In the genomic region with DNA sequence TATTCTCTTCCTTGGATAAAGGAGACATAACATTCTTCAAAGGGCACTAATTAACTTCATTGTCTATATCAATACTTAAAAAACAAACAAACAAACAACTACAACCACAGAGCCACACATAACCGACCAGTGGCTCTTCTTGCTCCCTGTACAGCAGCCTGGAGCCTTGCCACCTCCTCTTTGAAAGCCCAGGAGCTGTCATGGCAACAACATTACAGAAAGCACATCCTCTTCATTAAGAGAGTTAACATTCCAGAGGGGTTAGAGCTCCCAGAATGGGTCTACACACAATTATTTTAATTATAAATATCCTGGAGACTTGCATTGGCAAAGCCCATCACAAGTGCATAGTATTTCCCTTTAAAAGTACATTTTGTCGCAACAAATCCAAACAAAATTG, we compare ENCODE assay signal across 10 mouse cellular contexts.
DNase-seq lines count a peak whose midpoint lies in the region; ATAC-seq lines count a peak whose summit lies in the region.
"Had no signal": no experiment of that assay in that cellular context is flagged by ENCODE, and none has a peak within 500 bp of the region (broad histone marks: within the 10 kb centered on the region; RNA-seq: fewer than 3 reads in every experiment).

No protein-coding gene starts in this region.

- H3K4me3 ChIP-seq in heart, embryonic 16.5 days (ENCODE audit: low read length) = no peak overlapping the region
- no peak overlapping the region for H3K4me3 ChIP-seq in heart, embryonic 12.5 days
- H3K4me3 ChIP-seq in neural tube, embryonic 11.5 days (ENCODE audit: low read depth, low read length) = no peak overlapping the region
- no peak overlapping the region for H3K4me3 ChIP-seq in hindbrain, embryonic 14.5 days (replicated peaks; ENCODE audit: low read length)
- H3K4me3 ChIP-seq in neural tube, embryonic 15.5 days (replicated peaks) = no peak overlapping the region
- H3K4me3 ChIP-seq: limb, embryonic 13.5 days had no signal

- DNase-seq in neural tube, embryonic 11.5 days (ENCODE audit: low spot score) = no peak
- no peak for DNase-seq in neural tube, embryonic 10.5 days (ENCODE audit: extremely low spot score, low spot score)
- DNase-seq in hindbrain, embryonic 14.5 days (ENCODE audit: low spot score) = no peak
- DNase-seq in MN1 (ENCODE audit: low spot score) = no peak

- H3K36me3 ChIP-seq in heart, embryonic 16.5 days (ENCODE audit: control insufficient read depth, insufficient read depth) = peaks cover 2% of the 10 kb centered on the region; the same call in 1 of the 2 replicates
- H3K36me3 ChIP-seq in heart, embryonic 12.5 days = peaks cover 4% of the 10 kb centered on the region
- H3K36me3 ChIP-seq in neural tube, embryonic 11.5 days (ENCODE audit: control insufficient read depth, insufficient read depth, low read length) = no peaks in the 10 kb centered on the region
- no peaks in the 10 kb centered on the region for H3K36me3 ChIP-seq in hindbrain, embryonic 14.5 days (replicated peaks; ENCODE audit: control insufficient read depth, insufficient read depth)
- no peaks in the 10 kb centered on the region for H3K36me3 ChIP-seq in neural tube, embryonic 15.5 days
- H3K36me3 ChIP-seq: limb, embryonic 13.5 days had no signal

- ATAC-seq in heart, embryonic 16.5 days (replicated peaks; ENCODE audit: extremely low read depth, insufficient read depth, low FRiP score) = 0 out of 2 replicates have a peak, but pooled peaks have one; percentile 60
- ATAC-seq in heart, embryonic 12.5 days (ENCODE audit: insufficient number of reproducible peaks, low FRiP score) = no peak
- ATAC-seq in neural tube, embryonic 11.5 days (ENCODE audit: insufficient read depth, low FRiP score, low TSS enrichment) = 0 out of 2 replicates have a peak, but pooled peaks have one; percentile 33
- peak; percentile 75 for ATAC-seq in hindbrain, embryonic 14.5 days (ENCODE audit: low FRiP score)
- ATAC-seq in neural tube, embryonic 15.5 days (ENCODE audit: low FRiP score) = peak; percentile 91
- ATAC-seq in megakaryocyte progenitor cell, adult 5-6 weeks (replicated peaks; ENCODE audit: poor library complexity) = no peak
- ATAC-seq: intestine, postnatal 0 days had no signal

- H3K9me3 ChIP-seq in heart, embryonic 16.5 days (replicated peaks; ENCODE audit: control insufficient read depth, low read length) = no peaks in the 10 kb centered on the region
- H3K9me3 ChIP-seq in heart, embryonic 12.5 days (replicated peaks) = no peaks in the 10 kb centered on the region
- H3K9me3 ChIP-seq in neural tube, embryonic 11.5 days (ENCODE audit: control insufficient read depth, low read length) = no peaks in the 10 kb centered on the region
- H3K9me3 ChIP-seq in hindbrain, embryonic 14.5 days (ENCODE audit: control insufficient read depth, low read length) = no peaks in the 10 kb centered on the region
- H3K9me3 ChIP-seq in neural tube, embryonic 15.5 days (replicated peaks) = no peaks in the 10 kb centered on the region
- H3K9me3 ChIP-seq: limb, embryonic 13.5 days had no signal

- H3K4me2 ChIP-seq in heart, embryonic 16.5 days (ENCODE audit: low read depth, low read length) = no peak overlapping the region
- no peak overlapping the region for H3K4me2 ChIP-seq in heart, embryonic 12.5 days
- H3K4me2 ChIP-seq in neural tube, embryonic 11.5 days (ENCODE audit: low read depth) = no peak overlapping the region
- H3K4me2 ChIP-seq in hindbrain, embryonic 14.5 days (replicated peaks) = no peak overlapping the region
- H3K4me2 ChIP-seq in neural tube, embryonic 15.5 days = no peak overlapping the region
- H3K4me2 ChIP-seq: limb, embryonic 13.5 days had no signal

- H3K9ac ChIP-seq in heart, embryonic 16.5 days (ENCODE audit: low read length) = no peak overlapping the region
- no peak overlapping the region for H3K9ac ChIP-seq in heart, embryonic 12.5 days
- no peak overlapping the region for H3K9ac ChIP-seq in neural tube, embryonic 11.5 days (ENCODE audit: low read length)
- no peak overlapping the region for H3K9ac ChIP-seq in hindbrain, embryonic 14.5 days
- no peak overlapping the region for H3K9ac ChIP-seq in neural tube, embryonic 15.5 days (replicated peaks)
- H3K9ac ChIP-seq: limb, embryonic 13.5 days had no signal

- H3K4me1 ChIP-seq in heart, embryonic 16.5 days (ENCODE audit: control insufficient read depth, insufficient read depth, low read length) = peaks cover 17% of the 10 kb centered on the region
- H3K4me1 ChIP-seq in heart, embryonic 12.5 days (replicated peaks) = peaks cover 11% of the 10 kb centered on the region
- no peaks in the 10 kb centered on the region for H3K4me1 ChIP-seq in neural tube, embryonic 11.5 days (ENCODE audit: control insufficient read depth, insufficient read depth, low read length)
- peaks cover 25% of the 10 kb centered on the region for H3K4me1 ChIP-seq in hindbrain, embryonic 14.5 days (replicated peaks; ENCODE audit: control insufficient read depth, insufficient read depth, low read length)
- peaks cover 11% of the 10 kb centered on the region for H3K4me1 ChIP-seq in neural tube, embryonic 15.5 days
- H3K4me1 ChIP-seq: limb, embryonic 13.5 days had no signal

- WGBS in heart, embryonic 16.5 days = 51% methylated on average over 2 of the region's 2 CpGs
- 59% methylated on average over 2 of the region's 2 CpGs for WGBS in heart, embryonic 12.5 days
- 64% methylated on average over 2 of the region's 2 CpGs for WGBS in neural tube, embryonic 11.5 days
- 43% methylated on average over 2 of the region's 2 CpGs for WGBS in hindbrain, embryonic 14.5 days
- 26% methylated on average over 2 of the region's 2 CpGs for WGBS in neural tube, embryonic 15.5 days

- no peaks in the 10 kb centered on the region for H3K27me3 ChIP-seq in heart, embryonic 16.5 days (ENCODE audit: control insufficient read depth, insufficient read depth, low read length)
- no peaks in the 10 kb centered on the region for H3K27me3 ChIP-seq in heart, embryonic 12.5 days (replicated peaks)
- no peaks in the 10 kb centered on the region for H3K27me3 ChIP-seq in neural tube, embryonic 11.5 days (ENCODE audit: control insufficient read depth, insufficient read depth, low read length)
- H3K27me3 ChIP-seq in hindbrain, embryonic 14.5 days (ENCODE audit: control insufficient read depth, insufficient read depth, low read length) = no peaks in the 10 kb centered on the region
- no peaks in the 10 kb centered on the region for H3K27me3 ChIP-seq in neural tube, embryonic 15.5 days (replicated peaks)
- H3K27me3 ChIP-seq: limb, embryonic 13.5 days had no signal

- H3K27ac ChIP-seq in heart, embryonic 16.5 days (ENCODE audit: low read length) = no peak overlapping the region
- no peak overlapping the region for H3K27ac ChIP-seq in heart, embryonic 12.5 days (ENCODE audit: poor library complexity, severe bottlenecking)
- H3K27ac ChIP-seq in neural tube, embryonic 11.5 days (ENCODE audit: low read depth, low read length) = no peak overlapping the region
- H3K27ac ChIP-seq in hindbrain, embryonic 14.5 days = no peak overlapping the region
- H3K27ac ChIP-seq in neural tube, embryonic 15.5 days (replicated peaks) = no peak overlapping the region
- H3K27ac ChIP-seq: limb, embryonic 13.5 days had no signal

Comparison
In these comparisons a context has a peak if more than half of its experiments do, and no peak if none do; other contexts are left out.
1. ATAC-seq: peak in heart, embryonic 16.5 days (single experiment), neural tube, embryonic 11.5 days (single experiment), hindbrain, embryonic 14.5 days (single experiment) and neural tube, embryonic 15.5 days (single experiment); none in heart, embryonic 12.5 days (single experiment) and megakaryocyte progenitor cell, adult 5-6 weeks (single experiment).